Mouse (Mus musculus) adrenal gland, adult 10 weeks (tissue): Measurements from ENCODE around the gene Med25. TPM values are rescaled to one million over a fixed set of nuclear protein-coding genes. Genes with fewer than 3 reads are reported as not detected.

Experiments
- polyA plus RNA-seq: library from polyadenylated mRNA; stranded (reverse); fragments of 350-450 nt; fragmentation: Illumina TruSeq; extraction: RNeasy Lipid Tissue Mini Kit (QIAGEN cat#74804); gene quantifications from one replicate; pipeline ENCODE4 v1.2.3, GENCODE M21; 2014; ENCODE audit warnings: low read depth, low replicate concordance

The Med25 gene
- 4.0 TPM for polyA plus RNA-seq

GRCm38 (mm10) chr7:44892276-44892921 is at the start of gene Med25:
Med25 (minus strand) TSS chr7:44892712.

GRCm38 (mm10) chr7:44929204-44930151 is 37.0 kb upstream of the Med25 start, which contains the start of gene Ap2a1:
Ap2a1 (minus strand) TSS chr7:44929496.

GRCm38 (mm10) chr7:44895593-44896434 is 3.3 kb upstream of the Med25 start, which contains the start of gene Fuz:
Fuz (plus strand) TSS chr7:44896079.

GRCm38 (mm10) chr7:44869697-44870528 is 22.6 kb downstream of the Med25 start, which contains the start of gene Ptov1:
Ptov1 (minus strand) TSS chr7:44869788.

GRCm38 (mm10) chr7:44857042-44857552 is 35.4 kb downstream of the Med25 start, which contains the start of gene Pnkp:
Pnkp (plus strand) TSS chr7:44857139.

GRCm38 (mm10) chr7:44848561-44849415 is 43.7 kb downstream of the Med25 start, which contains the start of the genes Akt1s1 and Tbc1d17:
Akt1s1 (plus strand) TSS chr7:44848991.
Tbc1d17 (minus strand) TSS chr7:44849079.

Other genes starting within 250 kb of the Med25 start
- not detected for gene Myh14, start 221.9 kb downstream of the Med25 start, polyA plus RNA-seq
- not detected for gene Izumo2, start 184.0 kb downstream of the Med25 start, polyA plus RNA-seq
- 10.4 TPM for gene Vrk3, start 144.3 kb downstream of the Med25 start, polyA plus RNA-seq
- 0.52 TPM for gene Zfp473, start 141.7 kb downstream of the Med25 start, polyA plus RNA-seq
- gene Nup62, start 76.6 kb downstream of the Med25 start, polyA plus RNA-seq: 4.8 TPM
- gene Il4i1, start 76.3 kb downstream of the Med25 start, polyA plus RNA-seq: not detected
- gene Atf5, start 76.1 kb downstream of the Med25 start, polyA plus RNA-seq: 7.3 TPM
- gene Akt1s1, start 43.7 kb downstream of the Med25 start, polyA plus RNA-seq: 3.8 TPM
- 1.2 TPM for gene Tbc1d17, start 43.6 kb downstream of the Med25 start, polyA plus RNA-seq
- gene Pnkp, start 35.6 kb downstream of the Med25 start, polyA plus RNA-seq: 1.7 TPM
- gene Ptov1, start 22.9 kb downstream of the Med25 start, polyA plus RNA-seq: not detected
- 6.5 TPM for gene Fuz, start 3.4 kb upstream of the Med25 start, polyA plus RNA-seq
- gene Ap2a1, start 36.8 kb upstream of the Med25 start, polyA plus RNA-seq: 23.6 TPM
- gene Tsks, start 50.5 kb upstream of the Med25 start, polyA plus RNA-seq: not detected
- gene Cpt1c, start 82.1 kb upstream of the Med25 start, polyA plus RNA-seq: 0.70 TPM
- 9.0 TPM for gene Prmt1, start 93.9 kb upstream of the Med25 start, polyA plus RNA-seq
- 24.6 TPM for gene Irf3, start 104.9 kb upstream of the Med25 start, polyA plus RNA-seq
- not detected for gene Bcl2l12, start 106.0 kb upstream of the Med25 start, polyA plus RNA-seq
- gene Scaf1, start 123.7 kb upstream of the Med25 start, polyA plus RNA-seq: 4.1 TPM
- gene Rras, start 125.2 kb upstream of the Med25 start, polyA plus RNA-seq: 5.8 TPM
- 0.41 TPM for gene Prr12, start 160.2 kb upstream of the Med25 start, polyA plus RNA-seq
- 7.3 TPM for gene Nosip, start 169.7 kb upstream of the Med25 start, polyA plus RNA-seq
- 3.9 TPM for gene Prrg2, start 170.0 kb upstream of the Med25 start, polyA plus RNA-seq
- gene Rcn3, start 199.5 kb upstream of the Med25 start, polyA plus RNA-seq: not detected
- gene Fcgrt, start 211.1 kb upstream of the Med25 start, polyA plus RNA-seq: 21.6 TPM
- gene Rps11, start 231.7 kb upstream of the Med25 start, polyA plus RNA-seq: 313 TPM
- 287 TPM for gene Rpl13a, start 236.0 kb upstream of the Med25 start, polyA plus RNA-seq
- gene Gm45713, start 243.5 kb upstream of the Med25 start, polyA plus RNA-seq: not detected
- 11.4 TPM for gene Flt3l, start 243.7 kb upstream of the Med25 start, polyA plus RNA-seq